Mouse (Mus musculus): ENCODE measurements around the gene Fnbp1. TPM values are rescaled to one million over a fixed set of nuclear protein-coding genes. Genes with fewer than 3 reads are reported as not detected.
A peak's percentile ranks its signal among the peaks of the same experiment; 100 is the strongest.

Gene Fnbp1
- polyA plus RNA-seq, 2 experiments: 25.6 to 40.8 TPM

DNA sequence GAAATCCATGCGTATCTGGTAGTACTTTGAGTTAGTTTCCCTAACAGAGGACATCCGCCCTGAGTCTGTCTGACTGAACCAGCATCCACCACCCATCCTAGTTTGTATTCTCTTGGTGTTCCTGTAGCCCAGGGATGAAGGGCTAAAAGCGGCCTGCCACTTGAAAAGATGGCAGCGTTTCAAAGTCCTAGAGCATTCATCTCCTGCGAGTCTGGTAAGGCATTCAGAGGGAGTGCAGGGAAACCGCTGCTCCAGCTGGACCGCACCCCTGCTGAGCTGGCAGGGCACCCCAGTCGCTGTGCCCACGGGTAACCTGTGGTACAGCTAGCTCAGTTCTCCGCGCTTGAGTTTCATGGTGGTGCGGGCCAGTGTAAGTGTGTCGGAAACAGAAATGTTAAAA is 22.0 kb downstream of the Fnbp1 start:
- no peak for TF ChIP-seq POLR2A (IDR thresholded peaks at IDR 0.05; ENCODE audit: borderline replicate concordance, extremely low read depth, insufficient read depth, insufficient read length)
- peaks cover 2% of the 10 kb centered on the region; the same call in 1 of the 2 replicates for H3K36me3 ChIP-seq (ENCODE audit: control insufficient read depth, insufficient read depth, low read length)
- no peak overlapping the region for H3K4me3 ChIP-seq (replicated peaks; ENCODE audit: low read length)
- ATAC-seq (ENCODE audit: low FRiP score, low read depth): no peak
- no peaks in the 10 kb centered on the region for H3K27me3 ChIP-seq (ENCODE audit: control insufficient read depth, insufficient read depth, low read length)
- H3K27ac ChIP-seq (replicated peaks; ENCODE audit: low read depth, low read length): no peak overlapping the region
- no peak overlapping the region for H3K4me2 ChIP-seq (replicated peaks; ENCODE audit: low read depth, low read length, severe bottlenecking)
- H3K4me1 ChIP-seq (ENCODE audit: control insufficient read depth, insufficient read depth, low read length): peaks cover 30% of the 10 kb centered on the region
- WGBS: 68% methylated on average over 13 of the region's 13 CpGs
- no peak for DNase-seq (ENCODE audit: low spot score)
- no peaks in the 10 kb centered on the region for H3K9me3 ChIP-seq (ENCODE audit: control insufficient read depth, low read length)
- H3K9ac ChIP-seq (ENCODE audit: low read depth, low read length, severe bottlenecking): no peak overlapping the region

DNA sequence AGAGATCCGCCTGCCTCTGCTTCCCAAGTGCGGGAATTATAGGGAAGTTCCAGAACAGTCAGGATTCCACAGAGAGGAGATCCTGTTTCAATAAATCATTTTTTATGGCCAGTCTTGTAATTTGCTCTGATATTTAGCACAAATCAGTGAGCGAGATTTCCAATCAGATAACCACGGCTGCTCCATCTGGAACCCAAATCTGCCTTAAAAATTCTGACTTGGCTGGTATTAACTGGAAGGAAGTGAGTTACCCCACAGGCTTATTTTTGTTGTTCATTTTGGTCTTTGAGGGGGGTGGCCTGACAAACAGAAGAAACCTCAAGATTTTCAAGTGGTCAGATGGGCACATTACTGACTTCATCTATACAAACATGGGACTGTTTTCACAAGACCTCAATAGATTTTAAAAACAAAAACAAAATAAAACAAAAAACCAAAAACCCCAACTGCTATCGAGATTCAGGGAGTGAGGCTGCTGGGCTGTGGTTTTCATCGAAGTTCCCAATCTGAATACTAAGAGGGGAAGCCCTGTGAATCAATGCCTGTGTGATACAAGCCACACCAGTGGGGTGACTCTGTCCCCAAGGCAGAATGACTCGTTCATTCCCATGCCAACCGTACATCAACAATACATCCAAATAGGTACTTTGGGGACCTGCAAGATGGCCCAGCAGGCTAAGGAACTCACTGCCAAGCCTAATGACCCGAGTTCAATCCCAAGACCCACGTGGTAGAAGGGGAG is 23.0 kb downstream of the Fnbp1 start:
- TF ChIP-seq POLR2A (IDR thresholded peaks at IDR 0.05; ENCODE audit: borderline replicate concordance, extremely low read depth, insufficient read depth, insufficient read length): no peak
- Histone ChIP-seq H3K4me3 (replicated peaks; ENCODE audit: low read length) (no peak overlapping the region), H3K27ac (replicated peaks; ENCODE audit: low read depth, low read length) (no peak overlapping the region), H3K9me3 (ENCODE audit: control insufficient read depth, low read length) (no peaks in the 10 kb centered on the region), H3K4me1 (ENCODE audit: control insufficient read depth, insufficient read depth, low read length) (peaks cover 26% of the 10 kb centered on the region), H3K9ac (ENCODE audit: low read depth, low read length, severe bottlenecking) (no peak overlapping the region), H3K27me3 (ENCODE audit: control insufficient read depth, insufficient read depth, low read length) (no peaks in the 10 kb centered on the region), H3K36me3 (ENCODE audit: control insufficient read depth, insufficient read depth, low read length) (peaks cover 2% of the 10 kb centered on the region; the same call in 1 of the 2 replicates), H3K4me2 (replicated peaks; ENCODE audit: low read depth, low read length, severe bottlenecking) (no peak overlapping the region)
- ATAC-seq (ENCODE audit: low FRiP score, low read depth) (no peak), DNase-seq (ENCODE audit: low spot score) (no peak)
- WGBS: 85% methylated on average over 10 of the region's 10 CpGs

DNA sequence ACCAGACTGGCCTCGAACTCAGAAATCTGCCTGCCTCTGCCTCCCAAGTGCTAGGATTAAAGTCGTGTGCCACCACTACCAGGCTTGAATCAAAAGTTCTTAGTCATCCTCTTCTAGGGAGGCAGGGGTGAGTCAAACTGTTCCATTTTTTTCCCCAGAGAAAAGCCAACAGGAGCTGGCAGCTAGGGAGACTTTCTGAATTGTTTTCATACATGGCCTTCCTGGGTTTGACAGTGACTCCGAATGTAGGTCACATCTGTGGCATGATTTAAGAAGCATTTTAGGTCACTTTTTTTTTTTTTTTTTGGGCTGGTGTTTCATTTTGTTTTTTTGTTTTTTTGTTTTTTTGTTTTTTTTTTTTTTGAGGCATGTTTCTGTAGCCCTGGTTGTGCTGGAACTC is 23.6 kb downstream of the Fnbp1 start:
- ATAC-seq (ENCODE audit: low FRiP score, low read depth): no peak
- DNase-seq (ENCODE audit: low spot score): no peak
- Histone ChIP-seq H3K4me3 (replicated peaks; ENCODE audit: low read length) (no peak overlapping the region), H3K9me3 (ENCODE audit: control insufficient read depth, low read length) (no peaks in the 10 kb centered on the region), H3K27me3 (ENCODE audit: control insufficient read depth, insufficient read depth, low read length) (no peaks in the 10 kb centered on the region), H3K36me3 (ENCODE audit: control insufficient read depth, insufficient read depth, low read length) (peaks cover 2% of the 10 kb centered on the region; the same call in 1 of the 2 replicates), H3K4me1 (ENCODE audit: control insufficient read depth, insufficient read depth, low read length) (peaks cover 26% of the 10 kb centered on the region), H3K27ac (replicated peaks; ENCODE audit: low read depth, low read length) (no peak overlapping the region), H3K4me2 (replicated peaks; ENCODE audit: low read depth, low read length, severe bottlenecking) (no peak overlapping the region), H3K9ac (ENCODE audit: low read depth, low read length, severe bottlenecking) (no peak overlapping the region)
- TF ChIP-seq POLR2A (IDR thresholded peaks at IDR 0.05; ENCODE audit: borderline replicate concordance, extremely low read depth, insufficient read depth, insufficient read length): no peak
- WGBS: 90% methylated on average over 3 of the region's 3 CpGs

DNA sequence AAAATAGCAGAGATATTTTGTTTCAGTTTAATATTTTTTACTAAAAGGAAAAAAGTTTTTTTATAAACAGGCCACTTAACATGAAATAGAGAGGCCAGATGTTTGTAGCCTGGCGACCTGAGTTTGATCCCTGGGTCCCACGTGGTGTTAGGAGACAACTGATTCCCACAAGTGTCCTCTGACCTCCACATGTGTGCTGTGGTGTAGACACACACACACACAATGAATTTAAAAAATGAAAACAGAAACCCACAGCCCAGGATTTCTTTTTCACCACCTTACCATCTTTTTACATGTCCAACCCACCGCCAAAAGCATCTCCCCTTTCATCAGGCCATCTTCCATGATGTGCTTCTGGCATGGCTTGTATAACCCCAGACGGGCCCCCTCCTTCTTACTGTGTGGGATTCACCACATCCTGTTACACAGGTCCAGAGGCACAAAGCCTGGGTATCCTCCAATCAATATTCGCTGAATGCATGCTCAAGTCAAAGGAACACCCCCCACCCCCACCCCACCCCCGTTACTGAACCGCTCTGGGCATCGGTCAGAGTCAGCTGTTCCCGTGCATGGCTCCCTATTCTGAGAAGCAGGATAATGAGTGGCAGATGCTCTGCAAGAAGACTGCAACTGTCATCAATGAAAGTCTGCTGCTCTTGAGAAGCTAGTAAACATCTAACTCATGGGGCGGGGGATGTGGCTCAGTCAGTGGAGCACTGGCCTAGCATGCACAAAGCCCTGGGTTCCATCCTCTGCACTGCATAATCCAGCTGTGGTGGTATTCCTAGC is 25.7 kb downstream of the Fnbp1 start:
- Histone ChIP-seq H3K36me3 (ENCODE audit: control insufficient read depth, insufficient read depth, low read length) (peaks cover 2% of the 10 kb centered on the region; the same call in 1 of the 2 replicates), H3K9ac (ENCODE audit: low read depth, low read length, severe bottlenecking) (no peak overlapping the region), H3K4me3 (replicated peaks; ENCODE audit: low read length) (no peak overlapping the region), H3K4me1 (ENCODE audit: control insufficient read depth, insufficient read depth, low read length) (peaks cover 21% of the 10 kb centered on the region), H3K9me3 (ENCODE audit: control insufficient read depth, low read length) (no peaks in the 10 kb centered on the region), H3K27me3 (ENCODE audit: control insufficient read depth, insufficient read depth, low read length) (no peaks in the 10 kb centered on the region), H3K27ac (replicated peaks; ENCODE audit: low read depth, low read length) (peak overlapping the region; percentile 70), H3K4me2 (replicated peaks; ENCODE audit: low read depth, low read length, severe bottlenecking) (no peak overlapping the region)
- DNase-seq (ENCODE audit: low spot score) (peak; percentile 39), ATAC-seq (ENCODE audit: low FRiP score, low read depth) (peak; percentile 75)
- WGBS: 33% methylated on average over 10 of the region's 10 CpGs
- TF ChIP-seq POLR2A (IDR thresholded peaks at IDR 0.05; ENCODE audit: borderline replicate concordance, extremely low read depth, insufficient read depth, insufficient read length): no peak

DNA sequence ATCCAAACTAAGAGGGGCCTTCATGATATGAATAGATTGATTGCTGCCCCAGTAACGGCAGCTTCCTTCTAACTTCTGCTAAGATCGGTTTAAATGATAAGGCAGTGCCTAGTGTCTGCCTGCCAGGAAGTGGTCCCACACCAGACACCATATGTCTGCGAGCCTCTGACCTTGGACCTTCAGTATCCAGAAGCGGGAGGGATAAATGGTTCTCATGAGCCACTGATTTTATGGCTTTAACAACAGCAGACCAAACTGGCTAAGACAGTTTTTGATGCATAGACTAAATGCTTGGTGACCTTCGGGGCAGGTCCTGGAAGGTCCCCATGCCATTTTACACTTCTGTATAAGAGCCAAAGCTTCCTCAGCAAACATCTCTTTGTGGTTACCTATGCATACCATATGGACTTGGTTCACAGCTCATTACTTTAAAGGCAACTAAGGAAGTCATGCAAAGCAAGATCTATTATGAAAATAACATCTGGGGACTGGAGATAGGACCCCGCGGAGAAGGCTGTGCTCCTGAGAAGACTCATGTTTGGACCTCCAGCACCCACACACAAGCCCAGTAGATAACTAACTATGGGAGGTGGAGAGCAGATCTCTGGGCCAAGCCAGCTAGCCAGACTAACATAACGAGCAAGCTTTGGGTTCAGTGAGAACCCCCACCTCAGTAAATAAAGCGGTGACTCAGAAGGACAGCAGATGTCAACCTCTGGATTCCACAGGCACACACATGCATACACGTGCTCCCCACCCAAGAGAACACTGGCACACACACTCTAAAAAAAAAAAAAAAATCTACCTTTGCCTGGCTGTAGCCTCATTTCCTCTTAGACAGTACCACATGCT is 26.5 kb downstream of the Fnbp1 start:
- Histone ChIP-seq H3K27me3 (ENCODE audit: control insufficient read depth, insufficient read depth, low read length) (no peaks in the 10 kb centered on the region), H3K4me3 (replicated peaks; ENCODE audit: low read length) (no peak overlapping the region), H3K36me3 (ENCODE audit: control insufficient read depth, insufficient read depth, low read length) (peaks cover 2% of the 10 kb centered on the region; the same call in 1 of the 2 replicates), H3K27ac (replicated peaks; ENCODE audit: low read depth, low read length) (peak overlapping the region; percentile 70), H3K4me1 (ENCODE audit: control insufficient read depth, insufficient read depth, low read length) (peaks cover 23% of the 10 kb centered on the region), H3K9ac (ENCODE audit: low read depth, low read length, severe bottlenecking) (no peak overlapping the region), H3K4me2 (replicated peaks; ENCODE audit: low read depth, low read length, severe bottlenecking) (no peak overlapping the region; the same call in 1 of the 2 replicates), H3K9me3 (ENCODE audit: control insufficient read depth, low read length) (no peaks in the 10 kb centered on the region)
- ATAC-seq (ENCODE audit: low FRiP score, low read depth) (0 out of 2 replicates have a peak, but pooled peaks have one; percentile 31), DNase-seq (ENCODE audit: low spot score) (no peak)
- WGBS: 34% methylated on average over 10 of the region's 10 CpGs
- TF ChIP-seq POLR2A (IDR thresholded peaks at IDR 0.05; ENCODE audit: borderline replicate concordance, extremely low read depth, insufficient read depth, insufficient read length): no peak
